Mouse (Mus musculus) liver, postnatal 0 days (tissue): Measurements from ENCODE around the gene Cmtm1.

ENCODE experiments used
- CTCF ChIP-seq: sonication (generic); IDR thresholded peaks from 2 replicates; pipeline ENCODE4 v1.5.1; 2016; ENCODE audit warnings: antibody characterized with exemption, low read depth
- EP300 ChIP-seq: IDR thresholded peaks from 2 replicates; pipeline ENCODE4 v1.6.1; 2016; ENCODE audit warnings: antibody characterized with exemption, low read depth, mild to moderate bottlenecking

GRCm38 (mm10) chr8:104339983-104340232 lies 30.0 kb upstream of the Cmtm1 start:
- no peak for TF ChIP-seq CTCF
- TF ChIP-seq EP300: no peak
